Mouse (Mus musculus) forebrain, embryonic 15.5 days (tissue): Measurements from ENCODE around the gene Gm20532. TPM values are rescaled to one million over a fixed set of nuclear protein-coding genes. Genes with fewer than 3 reads are reported as not detected.
"Not testable (repeated sequence)": the region's sequence is repeated elsewhere in the genome, so short reads cannot be mapped to it uniquely, and the experiment has no call there.

Experiments
- ATAC-seq: fragments of 200-750 bp; cut with Nextera tagmentation; replicated peaks from 2 replicates; pipeline ENCODE4 v1.8.0; 2017; ENCODE audit warnings: mild to moderate bottlenecking, moderate TSS enrichment, moderate library complexity
- H3K27ac ChIP-seq: fragments of 300-500 bp; sonication (generic); replicated peaks from 2 replicates; pipeline ENCODE4 v1.5.1; 2015; ENCODE audit warnings: mild to moderate bottlenecking, inconsistent platforms
- H3K27me3 ChIP-seq: fragments of 300-500 bp; sonication (generic); 2 replicates; pipeline ENCODE4 v1.6.1; 2015; ENCODE audit warnings: inconsistent platforms
- H3K36me3 ChIP-seq: fragments of 300-500 bp; sonication (generic); 2 replicates; pipeline ENCODE4 v1.6.1; 2015; ENCODE audit warnings: mild to moderate bottlenecking, inconsistent platforms
- H3K4me1 ChIP-seq: fragments of 300-500 bp; sonication (generic); 2 replicates; pipeline ENCODE4 v1.6.1; 2015; ENCODE audit warnings: inconsistent platforms
- H3K4me2 ChIP-seq: fragments of 300-500 bp; sonication (generic); replicated peaks from 2 replicates; pipeline ENCODE4 v1.6.1; 2015; ENCODE audit warnings: mild to moderate bottlenecking, inconsistent platforms
- H3K4me3 ChIP-seq: fragments of 300-500 bp; sonication (generic); 2 replicates; pipeline ENCODE4 v1.5.1; 2015; ENCODE audit warnings: mild to moderate bottlenecking, inconsistent platforms
- H3K9ac ChIP-seq: fragments of 300-500 bp; sonication (generic); replicated peaks from 2 replicates; pipeline ENCODE4 v1.6.1; 2015; ENCODE audit warnings: mild to moderate bottlenecking, inconsistent platforms
- H3K9me3 ChIP-seq: fragments of 300-500 bp; sonication (generic); 2 replicates; pipeline ENCODE4 v1.6.1; 2016; ENCODE audit warnings: inconsistent platforms
- WGBS: fragments of 180-500 bp; shearing (Covaris S2); methylation state at CpG from one replicate; pipeline ENCODE4 v1.1.7; 2015; ENCODE audit warnings: mixed read lengths; 5-methylcytosine and 5-hydroxymethylcytosine counted together
- polyA plus RNA-seq: library from polyadenylated mRNA; unstranded; fragments of >200 nt; fragmentation: Nextera tagmentation; extraction: Ambion mirVana; gene quantifications from 2 replicates; pipeline ENCODE4 v1.2.1, GENCODE M21; 2015

Gene Gm20532
- polyA plus RNA-seq, 1 experiment from 2014 or later, result not detected

GRCm38 (mm10) chr2:26641006-26641647 is 54.7 kb downstream of the Gm20532 start:
- no peak overlapping the region for H3K27ac ChIP-seq
- no peak overlapping the region for H3K4me2 ChIP-seq
- no peaks in the 10 kb centered on the region for H3K27me3 ChIP-seq
- H3K9me3 ChIP-seq, result no peaks in the 10 kb centered on the region
- ATAC-seq, result no peak
- H3K36me3 ChIP-seq, result peaks cover 18% of the 10 kb centered on the region
- no peak overlapping the region for H3K9ac ChIP-seq
- no peak overlapping the region for H3K4me3 ChIP-seq
- H3K4me1 ChIP-seq, result peaks cover 22% of the 10 kb centered on the region
- WGBS, result 80% methylated on average over 7 of the region's 7 CpGs

- no peak overlapping the region for H3K27ac ChIP-seq
- H3K4me3 ChIP-seq, result no peak overlapping the region
- 70% methylated on average over 2 of the region's 2 CpGs for WGBS
- no peaks in the 10 kb centered on the region for H3K27me3 ChIP-seq
- H3K9ac ChIP-seq, result no peak overlapping the region
- no peaks in the 10 kb centered on the region for H3K36me3 ChIP-seq
- H3K4me2 ChIP-seq, result no peak overlapping the region
- no peaks in the 10 kb centered on the region for H3K9me3 ChIP-seq
- ATAC-seq, result no peak
- peaks cover 4% of the 10 kb centered on the region for H3K4me1 ChIP-seq
These were observed 57.5 kb downstream of the Gm20532 start for GRCm38 (mm10) chr2:26643942-26644341.

- Histone ChIP-seq H3K27me3 (no peaks in the 10 kb centered on the region), H3K36me3 (no peaks in the 10 kb centered on the region), H3K4me2 (no peak overlapping the region), H3K4me3 (no peak overlapping the region), H3K27ac (no peak overlapping the region), H3K4me1 (no peaks in the 10 kb centered on the region), H3K9me3 (no peaks in the 10 kb centered on the region), H3K9ac (no peak overlapping the region)
- ATAC-seq, result peak; percentile 97
- WGBS, result 24% methylated on average over 3 of the region's 3 CpGs
These were observed 60.3 kb downstream of the Gm20532 start for GRCm38 (mm10) chr2:26646643-26647293.

- ATAC-seq, result no peak
- Histone ChIP-seq H3K9ac (no peak overlapping the region), H3K4me3 (no peak overlapping the region), H3K27ac (no peak overlapping the region), H3K4me1 (no peaks in the 10 kb centered on the region), H3K36me3 (no peaks in the 10 kb centered on the region), H3K9me3 (no peaks in the 10 kb centered on the region), H3K27me3 (no peaks in the 10 kb centered on the region), H3K4me2 (no peak overlapping the region)
- WGBS, result 73% methylated on average over 1 of the region's 1 CpGs
These were observed 68.2 kb downstream of the Gm20532 start for GRCm38 (mm10) chr2:26654687-26655086.

- Histone ChIP-seq H3K27ac (no peak overlapping the region), H3K4me2 (no peak overlapping the region), H3K9me3 (no peaks in the 10 kb centered on the region), H3K4me3 (no peak overlapping the region), H3K36me3 (no peaks in the 10 kb centered on the region), H3K27me3 (no peaks in the 10 kb centered on the region), H3K9ac (no peak overlapping the region), H3K4me1 (peaks cover 6% of the 10 kb centered on the region; the same call in 1 of the 2 replicates)
- 86% methylated on average over 2 of the region's 2 CpGs for WGBS
- no peak for ATAC-seq
These were observed 71.0 kb downstream of the Gm20532 start for GRCm38 (mm10) chr2:26657426-26657825.

GRCm38 (mm10) chr2:26661143-26661752 is 74.8 kb downstream of the Gm20532 start:
- Histone ChIP-seq H3K4me2 (peak overlapping the region; percentile 54), H3K4me3 (peak overlapping the region; percentile 34), H3K9ac (peak overlapping the region; percentile 15; the same call in 1 of the 2 replicates), H3K4me1 (peaks cover 6% of the 10 kb centered on the region; the same call in 1 of the 2 replicates), H3K27ac (no peak overlapping the region), H3K9me3 (no peaks in the 10 kb centered on the region), H3K27me3 (no peaks in the 10 kb centered on the region), H3K36me3 (no peaks in the 10 kb centered on the region)
- ATAC-seq, result no peak
- WGBS, result 2% methylated on average over 20 of the region's 20 CpGs

GRCm38 (mm10) chr2:26661768-26662508 is 75.5 kb downstream of the Gm20532 start:
- Histone ChIP-seq H3K4me3 (peak overlapping the region; percentile 34), H3K36me3 (no peaks in the 10 kb centered on the region), H3K27me3 (no peaks in the 10 kb centered on the region), H3K27ac (no peak overlapping the region), H3K4me2 (peak overlapping the region; percentile 54), H3K4me1 (peaks cover 6% of the 10 kb centered on the region; the same call in 1 of the 2 replicates), H3K9me3 (no peaks in the 10 kb centered on the region), H3K9ac (peak overlapping the region; percentile 15; the same call in 1 of the 2 replicates)
- no peak for ATAC-seq
- WGBS, result 50% methylated on average over 29 of the region's 29 CpGs

GRCm38 (mm10) chr2:26662509-26662882 is 76.1 kb downstream of the Gm20532 start:
- Histone ChIP-seq H3K9ac (no peak overlapping the region), H3K27ac (no peak overlapping the region), H3K4me3 (no peak overlapping the region), H3K36me3 (no peaks in the 10 kb centered on the region), H3K4me1 (peaks cover 6% of the 10 kb centered on the region; the same call in 1 of the 2 replicates), H3K27me3 (no peaks in the 10 kb centered on the region), H3K4me2 (no peak overlapping the region), H3K9me3 (no peaks in the 10 kb centered on the region)
- no peak for ATAC-seq
- WGBS, result 83% methylated on average over 13 of the region's 13 CpGs

GRCm38 (mm10) chr2:26663112-26663511 is 76.7 kb downstream of the Gm20532 start:
- 81% methylated on average over 10 of the region's 10 CpGs for WGBS
- ATAC-seq, result no peak

GRCm38 (mm10) chr2:26663551-26663950 is 77.1 kb downstream of the Gm20532 start:
- H3K27ac ChIP-seq, H3K9ac ChIP-seq, ATAC-seq, H3K4me1 ChIP-seq, H3K9me3 ChIP-seq, H3K4me2 ChIP-seq, H3K27me3 ChIP-seq, H3K36me3 ChIP-seq, H3K4me3 ChIP-seq: not testable (repeated sequence)
- WGBS, result 84% methylated on average over 1 of the region's 1 CpGs

More at GRCm38 (mm10) chr2:26663112-26663511, 76.7 kb downstream of the Gm20532 start:
- Histone ChIP-seq H3K4me2 (no peak overlapping the region), H3K9ac (no peak overlapping the region), H3K4me1 (peaks cover 6% of the 10 kb centered on the region; the same call in 1 of the 2 replicates), H3K27me3 (no peaks in the 10 kb centered on the region), H3K4me3 (no peak overlapping the region), H3K9me3 (no peaks in the 10 kb centered on the region), H3K36me3 (no peaks in the 10 kb centered on the region), H3K27ac (no peak overlapping the region)

GRCm38 (mm10) chr2:26668746-26669145 is 82.3 kb downstream of the Gm20532 start:
- ATAC-seq, result no peak
- no peak overlapping the region for H3K4me2 ChIP-seq
- H3K4me3 ChIP-seq, result no peak overlapping the region
- no peaks in the 10 kb centered on the region for H3K4me1 ChIP-seq
- no peaks in the 10 kb centered on the region for H3K27me3 ChIP-seq
- H3K36me3 ChIP-seq, result no peaks in the 10 kb centered on the region
- no peaks in the 10 kb centered on the region for H3K9me3 ChIP-seq
- no peak overlapping the region for H3K27ac ChIP-seq
- no peak overlapping the region for H3K9ac ChIP-seq

- 93% methylated on average over 3 of the region's 3 CpGs for WGBS
- ATAC-seq, result no peak
These were observed 84.7 kb downstream of the Gm20532 start, which contains the start of gene Lcn4 for GRCm38 (mm10) chr2:26671182-26671581. TSS of gene Lcn4 (minus strand) at chr2:26671282.

More at GRCm38 (mm10) chr2:26671182-26671581, 84.7 kb downstream of the Gm20532 start, which contains the start of gene Lcn4:
- H3K4me3 ChIP-seq, result no peak within 1 kb of the TSS
- H3K27ac ChIP-seq, result no peak within 1 kb of the TSS
- no peaks in the 10 kb centered on the region for H3K4me1 ChIP-seq
- no peaks in the 10 kb centered on the region for H3K36me3 ChIP-seq
- H3K4me2 ChIP-seq, result no peak within 1 kb of the TSS
- H3K27me3 ChIP-seq, result no peaks in the 10 kb centered on the region
- H3K9me3 ChIP-seq, result no peaks in the 10 kb centered on the region
- no peak within 1 kb of the TSS for H3K9ac ChIP-seq
